8 mouse cellular contexts compared by ENCODE assay signal in genomic region chr2:170147661-170148153, GRCm38 (mm10). TPM values are rescaled to one million over a fixed set of nuclear protein-coding genes. Genes with fewer than 3 reads are reported as not detected.
DNase-seq lines count a peak whose midpoint lies in the region; ATAC-seq and TF ChIP-seq lines count a peak whose summit lies in the region.

TSS of gene Zfp217 (minus strand) at chr2:170148103.

- no peak within 1 kb of the TSS for H3K4me3 ChIP-seq in kidney, postnatal 0 days (replicated peaks; ENCODE audit: low read depth, low read length)
- H3K4me3 ChIP-seq in megakaryocyte, embryonic 14.5 days (replicated peaks) = peak within 1 kb of the TSS; percentile 88
- no peak within 1 kb of the TSS for H3K4me3 ChIP-seq in left cerebral cortex, adult 2 months

- intact Hi-C loops in left cerebral cortex, adult 2 months (cut with DNase I) = loop anchor here (5.0 kb wide), 1 partner anchor 55 kb away; no protein-coding TSS in a partner anchor

- H3K27ac ChIP-seq in kidney, postnatal 0 days = peak within 1 kb of the TSS; percentile 32
- no peak within 1 kb of the TSS for H3K27ac ChIP-seq in left cerebral cortex, adult 2 months

- DNase-seq in CD4-positive helper T cell, adult 2 months (ENCODE audit: low read depth, low spot score) = peak; percentile 83
- DNase-seq in T-cell, adult 2 months (ENCODE audit: low spot score) = peak; percentile 58
- peak; percentile 92 for DNase-seq in kidney, postnatal 0 days (ENCODE audit: low spot score)
- DNase-seq in c-Kit-positive CD71-positive TER-119-positive erythroid progenitor cells, embryonic 14.5 days (ENCODE audit: low spot score) = no peak
- DNase-seq in left cerebral cortex, adult 8-10 months (ENCODE audit: low spot score in 2 of 2) = no peak
- DNase-seq in left cerebral cortex, adult 2 months (ENCODE audit: extremely low spot score in 1 of 2, low spot score in 2 of 2) = no peak

- WGBS in kidney, postnatal 0 days = 41% methylated on average over 14 of the region's 14 CpGs

- H3K27me3 ChIP-seq in kidney, postnatal 0 days (ENCODE audit: insufficient read depth, low read length) = no peaks in the 10 kb centered on the region
- no peaks in the 10 kb centered on the region for H3K27me3 ChIP-seq in megakaryocyte, embryonic 14.5 days (replicated peaks)

- no peaks in the 10 kb centered on the region for H3K9me3 ChIP-seq in kidney, postnatal 0 days (replicated peaks; ENCODE audit: low read length)
- H3K9me3 ChIP-seq in megakaryocyte, embryonic 14.5 days = no peaks in the 10 kb centered on the region

- H3K4me2 ChIP-seq in kidney, postnatal 0 days (ENCODE audit: low read length) = peak within 1 kb of the TSS; percentile 6; the same call in 1 of the 2 replicates

- H3K36me3 ChIP-seq in kidney, postnatal 0 days (ENCODE audit: insufficient read depth, low read length) = no peaks in the 10 kb centered on the region
- H3K36me3 ChIP-seq in megakaryocyte, embryonic 14.5 days (replicated peaks; ENCODE audit: low read length) = peaks cover under 1% of the 10 kb centered on the region

- no peaks in the 10 kb centered on the region for H3K4me1 ChIP-seq in kidney, postnatal 0 days (replicated peaks; ENCODE audit: insufficient read depth, low read length)
- H3K4me1 ChIP-seq in megakaryocyte, embryonic 14.5 days = peaks cover 57% of the 10 kb centered on the region

- TF ChIP-seq CTCF in kidney, postnatal 0 days (IDR thresholded peaks at IDR 0.05; ENCODE audit: low read depth) = 0 out of 2 replicates have a peak, but pooled peaks have one; percentile 28
- TF ChIP-seq CTCF in left cerebral cortex, adult 2 months (IDR thresholded peaks at IDR 0.05) = no peak

- ATAC-seq in granulocyte monocyte progenitor cell, adult 5-6 weeks (replicated peaks; ENCODE audit: poor library complexity, severe bottlenecking) = peak; percentile 75
- ATAC-seq in kidney, postnatal 0 days (replicated peaks; ENCODE audit: low FRiP score, low read depth) = peak; percentile 82; the same call in 1 of the 2 replicates

- no peak within 1 kb of the TSS for H3K9ac ChIP-seq in kidney, postnatal 0 days (ENCODE audit: low read depth, low read length)

RNA-seq across cellular contexts. Expression of gene Zfp217, which starts in this region (rescaled TPM):
- total RNA-seq in granulocyte monocyte progenitor cell, adult 5-6 weeks (2014; fragmentation: Nextera tagmentation) = 43.1 and 67.6 TPM in 2 replicates
- 29.8 and 36.0 TPM in 2 replicates for total RNA-seq in granulocyte monocyte progenitor cell, adult 5-6 weeks (2017)
- polyA plus RNA-seq in kidney, postnatal 0 days (2015; fragmentation: Nextera tagmentation; extraction: Ambion mirVana) = 3.7 and 4.0 TPM in 2 replicates
- 1.8 and 3.0 TPM in 2 replicates for polyA plus RNA-seq in megakaryocyte, embryonic 14.5 days (2012; ENCODE audit: insufficient read depth, low replicate concordance)
- total RNA-seq in left cerebral cortex, adult 8-10 months (2022) = 1 to 10 TPM; 2.5 to 4.4 (median 3.3) TPM
- 1 to 10 TPM; 2.9 to 3.4 TPM for total RNA-seq in left cerebral cortex, adult 2 months (2021)

Comparison
In these comparisons a context has a peak if more than half of its experiments do, and no peak if none do; other contexts are left out.
1. RNA of gene Zfp217 (total RNA-seq): 29.8 to 67.6 TPM in granulocyte monocyte progenitor cell, adult 5-6 weeks; 2.5 to 4.4 TPM in left cerebral cortex, adult 8-10 months and 2.9 to 3.4 TPM in left cerebral cortex, adult 2 months; every median in the first group is over 4 times any median in the second.
2. DNase-seq: peak in CD4-positive helper T cell, adult 2 months (single experiment), T-cell, adult 2 months (single experiment) and kidney, postnatal 0 days (single experiment); none in c-Kit-positive CD71-positive TER-119-positive erythroid progenitor cells, embryonic 14.5 days (single experiment), left cerebral cortex, adult 8-10 months (0 of 2) and left cerebral cortex, adult 2 months (0 of 2).